Mouse (Mus musculus) bone marrow, adult 2 months (tissue): ENCODE results near the gene Rccd1.

Experiments
- CTCF ChIP-seq: fragments of 200-500 bp; IDR thresholded peaks from 2 replicates; pipeline ENCODE4 v1.5.1; 2011; ENCODE audit warnings: low read length, control low read depth; ENCODE audit not compliant: control insufficient read depth, insufficient read depth
- POLR2A ChIP-seq: fragments of 200-500 bp; IDR thresholded peaks from 2 replicates; pipeline ENCODE4 v1.6.1; 2011; ENCODE audit warnings: low read depth, mild to moderate bottlenecking, control low read depth, low read length, borderline replicate concordance; ENCODE audit not compliant: control insufficient read depth

DNA sequence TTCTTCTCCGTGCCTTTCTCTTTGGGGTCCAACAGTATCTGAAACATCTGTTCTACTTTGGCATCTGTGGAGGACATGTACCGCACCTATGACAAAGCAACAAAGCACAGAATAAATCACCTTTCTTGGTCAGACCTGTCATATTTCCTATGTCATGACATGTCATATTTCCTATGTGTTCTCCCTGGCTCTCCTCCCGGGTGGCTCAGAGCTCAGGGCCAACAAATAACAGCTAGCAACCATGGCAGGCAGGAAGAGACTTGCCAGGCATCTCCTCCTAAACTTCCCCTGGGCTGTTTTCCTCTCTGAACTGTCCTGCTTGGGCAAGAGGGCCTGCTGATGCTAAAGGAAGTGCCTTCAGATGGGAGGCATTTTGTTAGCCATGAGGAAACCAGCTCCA lies 12.7 kb upstream of the Rccd1 start:
- TF ChIP-seq POLR2A (no peak), CTCF (no peak)
